Comparison of ENCODE assay signal across 8 mouse cellular contexts in genomic region chr4:40852249-40852781, GRCm38 (mm10). TPM values are rescaled to one million over a fixed set of nuclear protein-coding genes. Genes with fewer than 3 reads are reported as not detected.
DNase-seq lines count a peak whose midpoint lies in the region; ATAC-seq and TF ChIP-seq lines count a peak whose summit lies in the region.

No protein-coding gene starts in this region.

- intact Hi-C loops in left cerebral cortex, postnatal 25 days (cut with DNase I) = loop anchor here (5.0 kb wide), 1 partner anchor 80 kb away; no protein-coding TSS in a partner anchor

- peak overlapping the region; percentile 84 for H3K27ac ChIP-seq in spleen, adult 2 months (ENCODE audit: insufficient read depth, low read length)
- peak overlapping the region; percentile 92 for H3K27ac ChIP-seq in embryonic facial prominence, embryonic 15.5 days (replicated peaks)
- peak overlapping the region; percentile 95 for H3K27ac ChIP-seq in hindbrain, embryonic 10.5 days
- peak overlapping the region; percentile 95 for H3K27ac ChIP-seq in limb, embryonic 15.5 days

- TF ChIP-seq POLR2A in spleen, adult 2 months (IDR thresholded peaks at IDR 0.05; ENCODE audit: low read depth, low read length) = no peak

- peak overlapping the region; percentile 80 for H3K4me2 ChIP-seq in embryonic facial prominence, embryonic 15.5 days (replicated peaks)
- peak overlapping the region; percentile 83 for H3K4me2 ChIP-seq in limb, embryonic 15.5 days

- no peak for TF ChIP-seq CTCF in spleen, adult 2 months (IDR thresholded peaks at IDR 0.05; ENCODE audit: extremely low read depth, insufficient read depth, insufficient read length, insufficient replicate concordance)

- no peaks in the 10 kb centered on the region; the same call in none of the 2 replicates for H3K36me3 ChIP-seq in spleen, adult 2 months (ENCODE audit: control insufficient read depth, insufficient read depth, low read length)
- no peaks in the 10 kb centered on the region for H3K36me3 ChIP-seq in embryonic facial prominence, embryonic 15.5 days
- H3K36me3 ChIP-seq in hindbrain, embryonic 10.5 days = no peaks in the 10 kb centered on the region
- H3K36me3 ChIP-seq in limb, embryonic 15.5 days = no peaks in the 10 kb centered on the region

- peaks cover 24% of the 10 kb centered on the region; the same call in 1 of the 2 replicates for H3K4me1 ChIP-seq in spleen, adult 2 months (ENCODE audit: control insufficient read depth, insufficient read depth, insufficient read length)
- peaks cover 56% of the 10 kb centered on the region for H3K4me1 ChIP-seq in embryonic facial prominence, embryonic 15.5 days
- peaks cover 44% of the 10 kb centered on the region for H3K4me1 ChIP-seq in hindbrain, embryonic 10.5 days (replicated peaks)
- H3K4me1 ChIP-seq in limb, embryonic 15.5 days = peaks cover 40% of the 10 kb centered on the region

- ATAC-seq in embryonic facial prominence, embryonic 15.5 days (ENCODE audit: insufficient number of reproducible peaks, low FRiP score, low TSS enrichment, low read depth) = no peak
- no peak for ATAC-seq in limb, embryonic 15.5 days (ENCODE audit: insufficient number of reproducible peaks, low FRiP score, low TSS enrichment, low read depth)

- H3K9me3 ChIP-seq in embryonic facial prominence, embryonic 15.5 days (replicated peaks) = no peaks in the 10 kb centered on the region
- no peaks in the 10 kb centered on the region for H3K9me3 ChIP-seq in hindbrain, embryonic 10.5 days
- no peaks in the 10 kb centered on the region for H3K9me3 ChIP-seq in limb, embryonic 15.5 days

- no peaks in the 10 kb centered on the region for H3K27me3 ChIP-seq in spleen, adult 2 months (ENCODE audit: control insufficient read depth, insufficient read depth, low read length)
- no peaks in the 10 kb centered on the region for H3K27me3 ChIP-seq in embryonic facial prominence, embryonic 15.5 days
- H3K27me3 ChIP-seq in hindbrain, embryonic 10.5 days (ENCODE audit: insufficient read depth, poor library complexity, severe bottlenecking) = no peaks in the 10 kb centered on the region
- no peaks in the 10 kb centered on the region for H3K27me3 ChIP-seq in limb, embryonic 15.5 days

- H3K4me3 ChIP-seq in spleen, adult 2 months (ENCODE audit: extremely low read depth, insufficient read depth, insufficient read length) = peak overlapping the region; percentile 78
- H3K4me3 ChIP-seq in embryonic facial prominence, embryonic 15.5 days (replicated peaks) = peak overlapping the region; percentile 62
- peak overlapping the region; percentile 80 for H3K4me3 ChIP-seq in hindbrain, embryonic 10.5 days
- H3K4me3 ChIP-seq in limb, embryonic 15.5 days = peak overlapping the region; percentile 81

- peak in 1 of 2 experiments; percentile 26 for DNase-seq in spleen, adult 2 months (ENCODE audit: low read depth in 1 of 2, low spot score in 2 of 2)
- no peak for DNase-seq in spleen, adult 12 weeks (ENCODE audit: low spot score)
- DNase-seq in hindbrain, embryonic 10.5 days (ENCODE audit: low spot score) = no peak
- DNase-seq in spleen, postnatal 4 days (ENCODE audit: low spot score in 2 of 2) = peak; percentile 43 to 74
- DNase-seq in left cerebral cortex, postnatal 25 days (ENCODE audit: low spot score in 2 of 2) = no peak
- DNase-seq in cerebellum, adult 9-11 months = no peak

- 7% methylated on average over 5 of the region's 5 CpGs for WGBS in spleen, adult 2 months
- 18% methylated on average over 5 of the region's 5 CpGs for WGBS in embryonic facial prominence, embryonic 15.5 days
- 44% methylated on average over 5 of the region's 5 CpGs for whole genome bisulfite sequencing in hindbrain, embryonic 10.5 days
- 21% methylated on average over 5 of the region's 5 CpGs for WGBS in limb, embryonic 15.5 days

- H3K9ac ChIP-seq in embryonic facial prominence, embryonic 15.5 days = peak overlapping the region; percentile 81
- H3K9ac ChIP-seq in limb, embryonic 15.5 days = peak overlapping the region; percentile 31; the same call in 1 of the 2 replicates

RNA-seq across cellular contexts. Expression of gene B4galt1, which starts 1.5 kb away (rescaled TPM):
- polyA plus RNA-seq in spleen, adult 2 months (2012; rRNA removed) = 24.6 and 37.4 TPM in 2 replicates
- polyA plus RNA-seq in embryonic facial prominence, embryonic 15.5 days (2015; fragmentation: Nextera tagmentation; extraction: Ambion mirVana) = 59.7 and 61.3 TPM in 2 replicates
- 15.2 and 18.8 TPM in 2 replicates for polyA plus RNA-seq in hindbrain, embryonic 10.5 days (2016; fragmentation: Nextera tagmentation; extraction: Ambion mirVana)
- polyA plus RNA-seq in limb, embryonic 15.5 days (2015; fragmentation: Nextera tagmentation; extraction: Ambion mirVana) = 50.3 and 58.1 TPM in 2 replicates
- total RNA-seq in left cerebral cortex, postnatal 25 days (2021) = 1 to 10 TPM; 5.2 to 6.5 TPM

Comparison
In these comparisons a context has a peak if more than half of its experiments do, and no peak if none do; other contexts are left out.
1. DNase-seq: peak in spleen, postnatal 4 days (2 of 2); none in spleen, adult 12 weeks (single experiment), hindbrain, embryonic 10.5 days (single experiment), left cerebral cortex, postnatal 25 days (0 of 2) and cerebellum, adult 9-11 months (single experiment).
2. Peak in every context shown above with its lines, with median percentiles within 50 percentile points of each other: H3K27ac ChIP-seq and H3K4me3 ChIP-seq.